In the genomic region with DNA sequence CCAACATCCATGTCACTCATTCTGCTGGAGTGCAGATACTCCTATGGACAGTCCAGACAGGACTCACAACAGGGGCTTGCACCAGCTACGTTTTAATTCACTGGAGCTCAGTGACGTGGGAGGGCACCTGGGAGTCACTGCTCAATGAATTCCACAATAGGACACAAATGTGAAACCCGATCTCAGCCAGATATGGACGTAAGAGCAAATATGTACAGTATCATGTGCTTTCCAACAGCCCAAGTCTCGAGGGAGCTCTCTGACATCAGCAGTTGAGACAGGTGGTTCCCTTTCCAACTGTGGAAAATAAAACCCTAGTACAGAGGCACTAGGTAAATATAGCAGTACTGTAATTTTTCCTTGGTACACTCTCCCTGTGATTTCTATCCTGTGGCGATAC, we compare ENCODE assay signal across 9 mouse cellular contexts. TPM values are rescaled to one million over a fixed set of nuclear protein-coding genes. Genes with fewer than 3 reads are reported as not detected.
DNase-seq lines count a peak whose midpoint lies in the region; ATAC-seq lines count a peak whose summit lies in the region.
"Had no signal": no experiment of that assay in that cellular context is flagged by ENCODE, and none has a peak within 500 bp of the region (broad histone marks: within the 10 kb centered on the region; RNA-seq: fewer than 3 reads in every experiment).

A gene (minus strand): TSS at position 68 of the 400 bp plus-strand sequence.

- H3K4me1 ChIP-seq in kidney, embryonic 15.5 days, result peaks cover 12% of the 10 kb centered on the region
- H3K4me1 ChIP-seq in embryonic facial prominence, embryonic 14.5 days (ENCODE audit: control insufficient read depth, insufficient read depth, low read length), result peaks cover 9% of the 10 kb centered on the region
- H3K4me1 ChIP-seq in heart, embryonic 16.5 days (ENCODE audit: control insufficient read depth, insufficient read depth, low read length), result peaks cover 16% of the 10 kb centered on the region
- peaks cover 13% of the 10 kb centered on the region; the same call in 1 of the 2 replicates for H3K4me1 ChIP-seq in midbrain, embryonic 13.5 days (replicated peaks)
- H3K4me1 ChIP-seq: liver, embryonic 15.5 days had no signal

- H3K4me2 ChIP-seq in kidney, embryonic 15.5 days, result peak within 1 kb of the TSS; percentile 22; the same call in 1 of the 2 replicates
- H3K4me2 ChIP-seq in embryonic facial prominence, embryonic 14.5 days (ENCODE audit: low read depth, low read length), result 0 out of 2 replicates have a peak within 1 kb of the TSS, but pooled peaks have one; percentile 19
- peak within 1 kb of the TSS; percentile 56 for H3K4me2 ChIP-seq in heart, embryonic 16.5 days (ENCODE audit: low read depth, low read length)
- H3K4me2 ChIP-seq in midbrain, embryonic 13.5 days (replicated peaks), result peak within 1 kb of the TSS; percentile 16
- H3K4me2 ChIP-seq: liver, embryonic 15.5 days had no signal

- 0 out of 2 replicates have a peak within 1 kb of the TSS, but pooled peaks have one; percentile 52 for H3K27ac ChIP-seq in kidney, embryonic 15.5 days
- no peak within 1 kb of the TSS; the same call in 1 of the 2 replicates for H3K27ac ChIP-seq in embryonic facial prominence, embryonic 14.5 days (replicated peaks; ENCODE audit: low read depth, low read length)
- peak within 1 kb of the TSS; percentile 86 for H3K27ac ChIP-seq in heart, embryonic 16.5 days (ENCODE audit: low read length)
- H3K27ac ChIP-seq in midbrain, embryonic 13.5 days, result no peak within 1 kb of the TSS
- H3K27ac ChIP-seq: liver, embryonic 15.5 days had no signal

- ATAC-seq in kidney, embryonic 15.5 days (replicated peaks; ENCODE audit: low FRiP score), result peak; percentile 69
- ATAC-seq in embryonic facial prominence, embryonic 14.5 days (ENCODE audit: low read depth), result peak; percentile 85
- ATAC-seq in heart, embryonic 16.5 days (replicated peaks; ENCODE audit: extremely low read depth, insufficient read depth, low FRiP score), result peak; percentile 38; the same call in 1 of the 2 replicates
- ATAC-seq in midbrain, embryonic 13.5 days, result peak; percentile 65

- H3K9ac ChIP-seq in kidney, embryonic 15.5 days, result no peak within 1 kb of the TSS
- H3K9ac ChIP-seq in embryonic facial prominence, embryonic 14.5 days (ENCODE audit: low read depth, low read length), result no peak within 1 kb of the TSS
- H3K9ac ChIP-seq in heart, embryonic 16.5 days (ENCODE audit: low read length), result peak within 1 kb of the TSS; percentile 47
- no peak within 1 kb of the TSS for H3K9ac ChIP-seq in midbrain, embryonic 13.5 days (replicated peaks)
- H3K9ac ChIP-seq: liver, embryonic 15.5 days had no signal

- no peak within 1 kb of the TSS for H3K4me3 ChIP-seq in kidney, embryonic 15.5 days (replicated peaks)
- no peak within 1 kb of the TSS for H3K4me3 ChIP-seq in embryonic facial prominence, embryonic 14.5 days (ENCODE audit: low read depth, low read length)
- H3K4me3 ChIP-seq in heart, embryonic 16.5 days (ENCODE audit: low read length), result peak within 1 kb of the TSS; percentile 28
- no peak within 1 kb of the TSS for H3K4me3 ChIP-seq in midbrain, embryonic 13.5 days (replicated peaks)
- H3K4me3 ChIP-seq: liver, embryonic 15.5 days had no signal

- 22% methylated on average over 6 of the region's 6 CpGs for WGBS in kidney, embryonic 15.5 days
- 29% methylated on average over 6 of the region's 6 CpGs for WGBS in embryonic facial prominence, embryonic 14.5 days
- 20% methylated on average over 6 of the region's 6 CpGs for WGBS in heart, embryonic 16.5 days
- 48% methylated on average over 6 of the region's 6 CpGs for WGBS in midbrain, embryonic 13.5 days

- no peak for DNase-seq in kidney, postnatal 36 days
- peak; percentile 78 for DNase-seq in embryonic facial prominence, embryonic 14.5 days (ENCODE audit: low spot score)
- DNase-seq in urinary bladder, postnatal 25 days (ENCODE audit: low spot score), result no peak
- no peak for DNase-seq in thymus, postnatal 25 days
- no peak for DNase-seq in liver

- H3K9me3 ChIP-seq in kidney, embryonic 15.5 days (replicated peaks), result no peaks in the 10 kb centered on the region
- H3K9me3 ChIP-seq in embryonic facial prominence, embryonic 14.5 days (ENCODE audit: control insufficient read depth, low read length), result no peaks in the 10 kb centered on the region
- H3K9me3 ChIP-seq in heart, embryonic 16.5 days (replicated peaks; ENCODE audit: control insufficient read depth, low read length), result no peaks in the 10 kb centered on the region
- no peaks in the 10 kb centered on the region for H3K9me3 ChIP-seq in midbrain, embryonic 13.5 days
- H3K9me3 ChIP-seq: liver, embryonic 15.5 days had no signal

- H3K36me3 ChIP-seq in kidney, embryonic 15.5 days, result no peaks in the 10 kb centered on the region
- H3K36me3 ChIP-seq in embryonic facial prominence, embryonic 14.5 days (ENCODE audit: control insufficient read depth, insufficient read depth, low read length), result no peaks in the 10 kb centered on the region
- H3K36me3 ChIP-seq in heart, embryonic 16.5 days (ENCODE audit: control insufficient read depth, insufficient read depth), result no peaks in the 10 kb centered on the region
- no peaks in the 10 kb centered on the region for H3K36me3 ChIP-seq in midbrain, embryonic 13.5 days
- H3K36me3 ChIP-seq: liver, embryonic 15.5 days had no signal

- no peaks in the 10 kb centered on the region for H3K27me3 ChIP-seq in kidney, embryonic 15.5 days
- no peaks in the 10 kb centered on the region for H3K27me3 ChIP-seq in embryonic facial prominence, embryonic 14.5 days (replicated peaks; ENCODE audit: control insufficient read depth, insufficient read depth, low read length)
- H3K27me3 ChIP-seq in heart, embryonic 16.5 days (ENCODE audit: control insufficient read depth, insufficient read depth, low read length), result no peaks in the 10 kb centered on the region
- no peaks in the 10 kb centered on the region for H3K27me3 ChIP-seq in midbrain, embryonic 13.5 days
- H3K27me3 ChIP-seq: liver, embryonic 15.5 days had no signal

RNA-seq across cellular contexts. Expression of the gene that starts here (rescaled TPM):
- polyA plus RNA-seq in kidney, embryonic 15.5 days (2015; fragmentation: Nextera tagmentation; extraction: Ambion mirVana), result 16.6 and 18.7 TPM in 2 replicates
- polyA plus RNA-seq in embryonic facial prominence, embryonic 14.5 days (2014; fragmentation: Nextera tagmentation; extraction: Ambion mirVana), result 4.6 and 4.9 TPM in 2 replicates
- 74.5 and 78.1 TPM in 2 replicates for polyA plus RNA-seq in heart, embryonic 16.5 days (2015; fragmentation: Nextera tagmentation; extraction: Ambion mirVana)
- polyA plus RNA-seq in midbrain, embryonic 13.5 days (2015; fragmentation: Nextera tagmentation; extraction: Ambion mirVana), result 5.4 and 6.2 TPM in 2 replicates

Comparison
In these comparisons a context has a peak if more than half of its experiments do, and no peak if none do; other contexts are left out.
1. H3K27ac ChIP-seq: peak in kidney, embryonic 15.5 days (single experiment) and heart, embryonic 16.5 days (single experiment); none in embryonic facial prominence, embryonic 14.5 days (single experiment) and midbrain, embryonic 13.5 days (single experiment).
2. Peak in every context shown above with its lines, with median percentiles within 50 percentile points of each other: ATAC-seq and H3K4me2 ChIP-seq.